Mouse (Mus musculus) forebrain, embryonic 16.5 days (tissue): ENCODE data around the gene Astn2. TPM values are rescaled to one million over a fixed set of nuclear protein-coding genes. Genes with fewer than 3 reads are reported as not detected.
A peak's percentile ranks its signal among the peaks of the same experiment; 100 is the strongest.

Source experiments
- ATAC-seq: fragments of 200-750 bp; cut with Nextera tagmentation; 2 replicates; pipeline ENCODE4 v1.8.0; 2017; ENCODE audit warnings: mild to moderate bottlenecking, moderate library complexity
- H3K27ac ChIP-seq: fragments of 300-500 bp; sonication (generic); 2 replicates; pipeline ENCODE4 v1.5.1; 2014; ENCODE audit warnings: low read length, control low read depth
- H3K27me3 ChIP-seq: fragments of 300-500 bp; sonication (generic); replicated peaks from 2 replicates; pipeline ENCODE4 v1.6.1; 2014; ENCODE audit warnings: low read length; ENCODE audit not compliant: control insufficient read depth, insufficient read depth
- H3K36me3 ChIP-seq: fragments of 300-500 bp; sonication (generic); 2 replicates; pipeline ENCODE4 v1.6.1; 2014; ENCODE audit not compliant: control insufficient read depth, insufficient read depth
- H3K4me1 ChIP-seq: fragments of 300-500 bp; sonication (generic); replicated peaks from 2 replicates; pipeline ENCODE4 v1.6.1; 2014; ENCODE audit warnings: low read length; ENCODE audit not compliant: control insufficient read depth, insufficient read depth
- H3K4me2 ChIP-seq: fragments of 300-500 bp; sonication (generic); 2 replicates; pipeline ENCODE4 v1.6.1; 2014; ENCODE audit warnings: mild to moderate bottlenecking, low read length, control low read depth
- H3K4me3 ChIP-seq: fragments of 300-500 bp; sonication (generic); replicated peaks from 2 replicates; pipeline ENCODE4 v1.5.1; 2014; ENCODE audit warnings: mild to moderate bottlenecking, low read length, control low read depth
- H3K9ac ChIP-seq: fragments of 300-500 bp; sonication (generic); replicated peaks from 2 replicates; pipeline ENCODE4 v1.6.1; 2014; ENCODE audit warnings: low read depth, low read length, control low read depth
- H3K9me3 ChIP-seq: fragments of 300-500 bp; sonication (generic); 2 replicates; pipeline ENCODE4 v1.6.1; 2016; ENCODE audit warnings: low read length; ENCODE audit not compliant: control insufficient read depth
- WGBS: fragments of 180-500 bp; shearing (Covaris S2); extraction: QIAGEN DNeasy Blood & Tissue Kit; methylation state at CpG from one replicate; pipeline ENCODE4 v1.1.7; 2014; 5-methylcytosine and 5-hydroxymethylcytosine counted together
- polyA plus RNA-seq: library from polyadenylated mRNA; unstranded; fragments of >200 nt; fragmentation: Nextera tagmentation; extraction: Ambion mirVana; gene quantifications from 2 replicates; pipeline ENCODE4 v1.2.1, GENCODE M21; 2015

Astn2 gene
- polyA plus RNA-seq, 1 experiment from 2014 or later: 1.5 TPM

GRCm38 (mm10) chr4:65758174-65758874 lies 646.1 kb downstream of the Astn2 start:
- no peak overlapping the region for H3K27ac ChIP-seq
- 55% methylated on average over 5 of the region's 5 CpGs for WGBS
- peak; percentile 45; the same call in 1 of the 2 replicates for ATAC-seq
- no peak overlapping the region for H3K9ac ChIP-seq
- no peaks in the 10 kb centered on the region for H3K27me3 ChIP-seq
- no peak overlapping the region for H3K4me3 ChIP-seq
- no peak overlapping the region for H3K4me2 ChIP-seq
- H3K9me3 ChIP-seq: no peaks in the 10 kb centered on the region
- H3K4me1 ChIP-seq: 0 out of 2 replicates have a peak, but pooled peaks cover 2% of the 10 kb centered on the region
- no peaks in the 10 kb centered on the region for H3K36me3 ChIP-seq

DNA sequence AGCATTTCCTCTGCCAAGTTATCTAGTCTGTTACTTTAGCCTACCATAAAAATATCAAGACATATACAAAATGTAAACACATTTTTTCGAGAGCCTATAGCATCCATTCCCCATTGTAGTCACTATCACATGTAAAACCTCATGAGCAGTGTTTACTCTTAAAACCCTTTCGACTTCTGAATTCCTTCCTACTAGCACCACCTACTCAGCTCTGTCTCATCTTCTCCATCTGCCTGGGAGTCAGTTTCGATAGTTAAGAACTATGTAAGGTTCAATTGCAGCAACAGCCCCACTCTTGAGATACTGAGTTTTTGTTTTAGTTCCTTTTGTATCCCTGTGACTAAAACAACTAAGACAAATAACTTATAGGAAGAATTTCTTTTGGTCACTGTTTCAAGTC lies 651.5 kb downstream of the Astn2 start:
- Histone ChIP-seq H3K9ac (no peak overlapping the region), H3K4me2 (no peak overlapping the region), H3K9me3 (no peaks in the 10 kb centered on the region), H3K4me1 (no peaks in the 10 kb centered on the region), H3K27me3 (no peaks in the 10 kb centered on the region), H3K27ac (no peak overlapping the region), H3K4me3 (no peak overlapping the region), H3K36me3 (no peaks in the 10 kb centered on the region)
- whole genome bisulfite sequencing: 88% methylated on average over 3 of the region's 3 CpGs
- no peak for ATAC-seq

- no peak overlapping the region for H3K4me3 ChIP-seq
- H3K36me3 ChIP-seq: no peaks in the 10 kb centered on the region
- H3K27ac ChIP-seq: no peak overlapping the region
- no peaks in the 10 kb centered on the region for H3K27me3 ChIP-seq
- no peak overlapping the region for H3K4me2 ChIP-seq
- no peak for ATAC-seq
- H3K4me1 ChIP-seq: peaks cover 16% of the 10 kb centered on the region
- no peaks in the 10 kb centered on the region for H3K9me3 ChIP-seq
- H3K9ac ChIP-seq: no peak overlapping the region
Measured at GRCm38 (mm10) chr4:65744788-65745187, 659.6 kb downstream of the Astn2 start.

GRCm38 (mm10) chr4:65744088-65744610 lies 660.3 kb downstream of the Astn2 start:
- 61% methylated on average over 5 of the region's 5 CpGs for WGBS

GRCm38 (mm10) chr4:65743160-65743691 lies 661.2 kb downstream of the Astn2 start:
- H3K4me2 ChIP-seq: no peak overlapping the region
- H3K4me3 ChIP-seq: no peak overlapping the region
- no peaks in the 10 kb centered on the region for H3K9me3 ChIP-seq
- no peaks in the 10 kb centered on the region for H3K36me3 ChIP-seq
- no peak overlapping the region for H3K27ac ChIP-seq
- no peak overlapping the region for H3K9ac ChIP-seq
- H3K4me1 ChIP-seq: peaks cover 16% of the 10 kb centered on the region
- peak; percentile 47 for ATAC-seq
- H3K27me3 ChIP-seq: no peaks in the 10 kb centered on the region

More at GRCm38 (mm10) chr4:65744088-65744610, 660.3 kb downstream of the Astn2 start:
- H3K4me3 ChIP-seq: no peak overlapping the region
- H3K36me3 ChIP-seq: no peaks in the 10 kb centered on the region
- no peak overlapping the region for H3K9ac ChIP-seq
- ATAC-seq: peak; percentile 43; the same call in 1 of the 2 replicates
- H3K4me1 ChIP-seq: peaks cover 16% of the 10 kb centered on the region
- no peaks in the 10 kb centered on the region for H3K9me3 ChIP-seq
- H3K4me2 ChIP-seq: no peak overlapping the region
- H3K27me3 ChIP-seq: no peaks in the 10 kb centered on the region
- no peak overlapping the region for H3K27ac ChIP-seq

GRCm38 (mm10) chr4:65724414-65724813 lies 680.0 kb downstream of the Astn2 start:
- ATAC-seq: no peak
- Histone ChIP-seq H3K27me3 (no peaks in the 10 kb centered on the region), H3K9ac (no peak overlapping the region), H3K36me3 (no peaks in the 10 kb centered on the region), H3K4me1 (no peaks in the 10 kb centered on the region), H3K4me3 (no peak overlapping the region), H3K27ac (no peak overlapping the region), H3K4me2 (no peak overlapping the region), H3K9me3 (no peaks in the 10 kb centered on the region)
- 76% methylated on average over 6 of the region's 6 CpGs for WGBS

- no peak overlapping the region for H3K4me3 ChIP-seq
- H3K4me1 ChIP-seq: no peaks in the 10 kb centered on the region
- H3K27me3 ChIP-seq: no peaks in the 10 kb centered on the region
- H3K36me3 ChIP-seq: no peaks in the 10 kb centered on the region
- 73% methylated on average over 2 of the region's 2 CpGs for WGBS
- no peak for ATAC-seq
- no peak overlapping the region for H3K9ac ChIP-seq
- H3K4me2 ChIP-seq: no peak overlapping the region
- H3K9me3 ChIP-seq: no peaks in the 10 kb centered on the region
- no peak overlapping the region for H3K27ac ChIP-seq
Measured at GRCm38 (mm10) chr4:65719610-65720009, 684.8 kb downstream of the Astn2 start.

- no peaks in the 10 kb centered on the region for H3K9me3 ChIP-seq
- 44% methylated on average over 1 of the region's 1 CpGs for WGBS
- no peak for ATAC-seq
Measured at GRCm38 (mm10) chr4:65717899-65718298, 686.5 kb downstream of the Astn2 start.

DNA sequence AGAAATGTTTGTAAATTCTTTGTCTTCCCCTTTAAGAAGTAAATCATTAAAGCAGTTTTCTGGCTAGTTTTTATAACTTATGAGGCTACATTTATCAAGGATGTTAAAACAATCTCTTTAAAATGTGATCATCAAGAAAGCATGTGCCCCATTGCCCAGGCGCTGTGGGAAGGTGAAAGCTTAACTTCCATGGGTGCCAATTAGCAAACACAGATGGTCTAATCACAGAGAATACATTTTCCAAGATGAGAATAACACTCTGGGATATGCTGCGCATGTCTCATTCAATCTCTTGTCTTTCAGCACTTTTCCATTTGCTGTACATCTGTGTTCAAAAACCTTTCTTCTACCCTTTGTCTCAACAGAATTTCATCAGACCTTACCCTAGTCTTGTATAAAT lies 688.3 kb downstream of the Astn2 start:
- Histone ChIP-seq H3K4me3 (no peak overlapping the region), H3K4me2 (no peak overlapping the region), H3K9ac (no peak overlapping the region), H3K4me1 (no peaks in the 10 kb centered on the region), H3K36me3 (no peaks in the 10 kb centered on the region), H3K27me3 (no peaks in the 10 kb centered on the region), H3K27ac (no peak overlapping the region), H3K9me3 (no peaks in the 10 kb centered on the region)
- WGBS: 49% methylated on average over 2 of the region's 2 CpGs
- ATAC-seq: peak; percentile 33; the same call in 1 of the 2 replicates

More at GRCm38 (mm10) chr4:65717899-65718298, 686.5 kb downstream of the Astn2 start:
- Histone ChIP-seq H3K36me3 (no peaks in the 10 kb centered on the region), H3K9ac (no peak overlapping the region), H3K27me3 (no peaks in the 10 kb centered on the region), H3K4me1 (no peaks in the 10 kb centered on the region), H3K27ac (no peak overlapping the region), H3K4me2 (no peak overlapping the region), H3K4me3 (no peak overlapping the region)
